In genomic region chr5:128194106-128194505, GRCm38 (mm10) we compare ENCODE assay signal across 20 mouse cellular contexts.
DNase-seq lines count a peak whose midpoint lies in the region; ATAC-seq and TF ChIP-seq lines count a peak whose summit lies in the region.
"Had no signal": no experiment of that assay in that cellular context is flagged by ENCODE, and none has a peak within 500 bp of the region (broad histone marks: within the 10 kb centered on the region; RNA-seq: fewer than 3 reads in every experiment).

No protein-coding gene starts in this region.

- no peak overlapping the region for H3K9ac ChIP-seq in midbrain, embryonic 14.5 days (replicated peaks; ENCODE audit: low read length)
- H3K9ac ChIP-seq in midbrain, embryonic 15.5 days: no peak overlapping the region

- no peaks in the 10 kb centered on the region for H3K27me3 ChIP-seq in midbrain, embryonic 14.5 days (ENCODE audit: control insufficient read depth, insufficient read depth, low read length)
- H3K27me3 ChIP-seq in midbrain, embryonic 15.5 days (replicated peaks): no peaks in the 10 kb centered on the region
- H3K27me3 ChIP-seq: CH12.LX, Patski had no signal

- H3K9me3 ChIP-seq in midbrain, embryonic 14.5 days (ENCODE audit: control insufficient read depth, low read length): no peaks in the 10 kb centered on the region
- no peaks in the 10 kb centered on the region for H3K9me3 ChIP-seq in midbrain, embryonic 15.5 days

- DNase-seq in midbrain, embryonic 14.5 days: peak; percentile 73
- DNase-seq in brain, embryonic 14.5 days (ENCODE audit: low read depth): peak; percentile 57
- DNase-seq in testis, postnatal 14 days (ENCODE audit: low spot score): no peak
- DNase-seq: adrenal gland, adult 2 months; adrenal gland, adult 8-10 months; adrenal gland, postnatal 10 days; adrenal gland, postnatal 14 days; adrenal gland, postnatal 25 days; adrenal gland, postnatal 36 days; B cell, adult 2 months; cerebellum, adult 11 months; cerebellum, adult 11-12 months; cerebellum, adult 18-20 months; cerebellum, adult 2 months had no signal

- no peak overlapping the region for H3K4me2 ChIP-seq in midbrain, embryonic 14.5 days (ENCODE audit: low read length)
- H3K4me2 ChIP-seq in midbrain, embryonic 15.5 days: no peak overlapping the region

- 20% methylated on average over 4 of the region's 4 CpGs for WGBS in midbrain, embryonic 14.5 days
- 35% methylated on average over 4 of the region's 4 CpGs for WGBS in midbrain, embryonic 15.5 days

- no peak for TF ChIP-seq CTCF in brain, embryonic 14.5 days (IDR thresholded peaks at IDR 0.05; ENCODE audit: borderline replicate concordance, extremely low read depth, insufficient read depth, insufficient read length)

- no peak for TF ChIP-seq POLR2A in brain, embryonic 14.5 days (IDR thresholded peaks at IDR 0.05; ENCODE audit: borderline replicate concordance, extremely low read depth, insufficient read depth, insufficient read length, poor library complexity, severe bottlenecking)

- no peak overlapping the region for H3K4me3 ChIP-seq in midbrain, embryonic 14.5 days (replicated peaks; ENCODE audit: low read depth, low read length)
- no peak overlapping the region for H3K4me3 ChIP-seq in midbrain, embryonic 15.5 days

- H3K4me1 ChIP-seq in midbrain, embryonic 14.5 days (ENCODE audit: control insufficient read depth, insufficient read depth, low read length): peaks cover 18% of the 10 kb centered on the region; the same call in 1 of the 2 replicates
- peaks cover 12% of the 10 kb centered on the region for H3K4me1 ChIP-seq in midbrain, embryonic 15.5 days

- H3K27ac ChIP-seq in midbrain, embryonic 14.5 days (replicated peaks; ENCODE audit: low read depth, low read length): no peak overlapping the region
- H3K27ac ChIP-seq in midbrain, embryonic 15.5 days: no peak overlapping the region

- ATAC-seq in midbrain, embryonic 14.5 days (ENCODE audit: low FRiP score, low TSS enrichment): no peak
- no peak for ATAC-seq in midbrain, embryonic 15.5 days (replicated peaks)
- ATAC-seq: activated CD4-positive, CD25-positive, alpha-beta regulatory T cell, adult 4 months; CD4-positive, CD25-positive, alpha-beta regulatory T cell, adult 4 months; Patski had no signal

- H3K36me3 ChIP-seq in midbrain, embryonic 14.5 days (ENCODE audit: control insufficient read depth, insufficient read depth, low read length): no peaks in the 10 kb centered on the region
- H3K36me3 ChIP-seq in midbrain, embryonic 15.5 days (replicated peaks): no peaks in the 10 kb centered on the region
- H3K36me3 ChIP-seq: G1E had no signal
